Mouse (Mus musculus): Measurements from ENCODE around the gene Ccdc88a. TPM values are rescaled to one million over a fixed set of nuclear protein-coding genes. Genes with fewer than 3 reads are reported as not detected.
"Not testable (repeated sequence)": the region's sequence is repeated elsewhere in the genome, so short reads cannot be mapped to it uniquely, and the experiment has no call there.

Gene Ccdc88a
- polyA plus RNA-seq, 1 experiment from 2014 or later, result 45.3 TPM

GRCm38 (mm10) chr11:29538201-29538600 is 164.7 kb downstream of the Ccdc88a start:
- H3K9ac ChIP-seq (ENCODE audit: low read length), result no peak overlapping the region
- 97% methylated on average over 1 of the region's 1 CpGs for WGBS
- H3K4me3 ChIP-seq (ENCODE audit: low read depth, low read length), result no peak overlapping the region
- no peaks in the 10 kb centered on the region for H3K4me1 ChIP-seq (ENCODE audit: control insufficient read depth, insufficient read depth, low read length)
- H3K9me3 ChIP-seq (ENCODE audit: control insufficient read depth, low read length), result no peaks in the 10 kb centered on the region
- H3K4me2 ChIP-seq (ENCODE audit: low read depth), result no peak overlapping the region
- no peak for ATAC-seq (ENCODE audit: insufficient read depth, low FRiP score, low TSS enrichment)
- no peak for DNase-seq (ENCODE audit: low spot score)
- no peaks in the 10 kb centered on the region for H3K27me3 ChIP-seq (ENCODE audit: control insufficient read depth, insufficient read depth, low read length)
- no peaks in the 10 kb centered on the region; the same call in 1 of the 2 replicates for H3K36me3 ChIP-seq (ENCODE audit: control insufficient read depth, insufficient read depth, low read length)
- H3K27ac ChIP-seq (ENCODE audit: low read depth, low read length), result no peak overlapping the region

- H3K9ac ChIP-seq (ENCODE audit: low read length), result no peak overlapping the region
- no peaks in the 10 kb centered on the region for H3K27me3 ChIP-seq (ENCODE audit: control insufficient read depth, insufficient read depth, low read length)
- no peak overlapping the region for H3K4me3 ChIP-seq (ENCODE audit: low read depth, low read length)
- WGBS, result 91% methylated on average over 3 of the region's 3 CpGs
- H3K4me2 ChIP-seq (ENCODE audit: low read depth), result no peak overlapping the region
- DNase-seq (ENCODE audit: low spot score) (no peak), ATAC-seq (ENCODE audit: insufficient read depth, low FRiP score, low TSS enrichment) (no peak)
- no peak overlapping the region for H3K27ac ChIP-seq (ENCODE audit: low read depth, low read length)
- H3K4me1 ChIP-seq (ENCODE audit: control insufficient read depth, insufficient read depth, low read length), result no peaks in the 10 kb centered on the region
- no peaks in the 10 kb centered on the region for H3K9me3 ChIP-seq (ENCODE audit: control insufficient read depth, low read length)
- peaks cover 8% of the 10 kb centered on the region for H3K36me3 ChIP-seq (ENCODE audit: control insufficient read depth, insufficient read depth, low read length)
Observed at GRCm38 (mm10) chr11:29544225-29544945, 170.9 kb downstream of the Ccdc88a start.

- 92% methylated on average over 4 of the region's 4 CpGs for WGBS
- H3K4me3 ChIP-seq (ENCODE audit: low read depth, low read length); H3K4me2 ChIP-seq (ENCODE audit: low read depth); H3K9me3 ChIP-seq (ENCODE audit: control insufficient read depth, low read length); H3K4me1 ChIP-seq (ENCODE audit: control insufficient read depth, insufficient read depth, low read length); H3K27me3 ChIP-seq (ENCODE audit: control insufficient read depth, insufficient read depth, low read length); DNase-seq (ENCODE audit: low spot score); H3K27ac ChIP-seq (ENCODE audit: low read depth, low read length); H3K36me3 ChIP-seq (ENCODE audit: control insufficient read depth, insufficient read depth, low read length); ATAC-seq (ENCODE audit: insufficient read depth, low FRiP score, low TSS enrichment); H3K9ac ChIP-seq (ENCODE audit: low read length): not testable (repeated sequence)
Observed at GRCm38 (mm10) chr11:29545150-29545752, 171.8 kb downstream of the Ccdc88a start.

- not testable (repeated sequence) for ATAC-seq (ENCODE audit: insufficient read depth, low FRiP score, low TSS enrichment); H3K27ac ChIP-seq (ENCODE audit: low read depth, low read length); H3K27me3 ChIP-seq (ENCODE audit: control insufficient read depth, insufficient read depth, low read length); H3K9me3 ChIP-seq (ENCODE audit: control insufficient read depth, low read length); H3K36me3 ChIP-seq (ENCODE audit: control insufficient read depth, insufficient read depth, low read length); H3K4me1 ChIP-seq (ENCODE audit: control insufficient read depth, insufficient read depth, low read length); H3K4me3 ChIP-seq (ENCODE audit: low read depth, low read length); DNase-seq (ENCODE audit: low spot score); H3K9ac ChIP-seq (ENCODE audit: low read length)
- WGBS, result 97% methylated on average over 2 of the region's 2 CpGs
- H3K4me2 ChIP-seq (ENCODE audit: low read depth), result peak overlapping the region; percentile 48
Observed at GRCm38 (mm10) chr11:29546297-29546696, 172.8 kb downstream of the Ccdc88a start.

- ATAC-seq (ENCODE audit: insufficient read depth, low FRiP score, low TSS enrichment), result no peak
- no peaks in the 10 kb centered on the region for H3K4me1 ChIP-seq (ENCODE audit: control insufficient read depth, insufficient read depth, low read length)
- peak overlapping the region; percentile 48 for H3K4me2 ChIP-seq (ENCODE audit: low read depth)
- no peaks in the 10 kb centered on the region for H3K9me3 ChIP-seq (ENCODE audit: control insufficient read depth, low read length)
- WGBS, result 26% methylated on average over 2 of the region's 2 CpGs
- no peaks in the 10 kb centered on the region for H3K27me3 ChIP-seq (ENCODE audit: control insufficient read depth, insufficient read depth, low read length)
- peak overlapping the region; percentile 91 for H3K9ac ChIP-seq (ENCODE audit: low read length)
- peaks cover 8% of the 10 kb centered on the region for H3K36me3 ChIP-seq (ENCODE audit: control insufficient read depth, insufficient read depth, low read length)
- no peak overlapping the region for H3K27ac ChIP-seq (ENCODE audit: low read depth, low read length)
- no peak for DNase-seq (ENCODE audit: low spot score)
- H3K4me3 ChIP-seq (ENCODE audit: low read depth, low read length), result peak overlapping the region; percentile 79
Observed at GRCm38 (mm10) chr11:29546762-29547161, 173.3 kb downstream of the Ccdc88a start.

GRCm38 (mm10) chr11:29547249-29547751 is 173.8 kb downstream of the Ccdc88a start:
- DNase-seq (ENCODE audit: low spot score) (no peak), ATAC-seq (ENCODE audit: insufficient read depth, low FRiP score, low TSS enrichment) (no peak; the same call in none of the 2 replicates)
- WGBS, result under 1% methylated on average over 27 of the region's 27 CpGs

GRCm38 (mm10) chr11:29547752-29548503 is 174.5 kb downstream of the Ccdc88a start, which contains the start of the genes Clhc1 and Rps27a:
Clhc1 (plus strand) TSS chr11:29547950.
Rps27a (minus strand) TSS chr11:29548109.
- Histone ChIP-seq H3K9ac (ENCODE audit: low read length) (peak within 1 kb of the TSS; percentile 91), H3K9me3 (ENCODE audit: control insufficient read depth, low read length) (no peaks in the 10 kb centered on the region), H3K4me1 (ENCODE audit: control insufficient read depth, insufficient read depth, low read length) (no peaks in the 10 kb centered on the region), H3K4me2 (ENCODE audit: low read depth) (peak within 1 kb of the TSS; percentile 57), H3K36me3 (ENCODE audit: control insufficient read depth, insufficient read depth, low read length) (peaks cover 8% of the 10 kb centered on the region), H3K27me3 (ENCODE audit: control insufficient read depth, insufficient read depth, low read length) (no peaks in the 10 kb centered on the region), H3K4me3 (ENCODE audit: low read depth, low read length) (peak within 1 kb of the TSS; percentile 79), H3K27ac (ENCODE audit: low read depth, low read length) (peak within 1 kb of the TSS; percentile 54; the same call in 1 of the 2 replicates)
- WGBS, result under 1% methylated on average over 46 of the region's 46 CpGs
- DNase-seq (ENCODE audit: low spot score) (peak; percentile 94), ATAC-seq (ENCODE audit: insufficient read depth, low FRiP score, low TSS enrichment) (peak; percentile 96)

More at GRCm38 (mm10) chr11:29547249-29547751, 173.8 kb downstream of the Ccdc88a start:
- H3K27ac ChIP-seq (ENCODE audit: low read depth, low read length), result peak overlapping the region; percentile 54; the same call in 1 of the 2 replicates
- no peaks in the 10 kb centered on the region for H3K4me1 ChIP-seq (ENCODE audit: control insufficient read depth, insufficient read depth, low read length)
- H3K27me3 ChIP-seq (ENCODE audit: control insufficient read depth, insufficient read depth, low read length), result no peaks in the 10 kb centered on the region
- H3K9ac ChIP-seq (ENCODE audit: low read length), result peak overlapping the region; percentile 91
- H3K4me3 ChIP-seq (ENCODE audit: low read depth, low read length), result peak overlapping the region; percentile 79
- H3K9me3 ChIP-seq (ENCODE audit: control insufficient read depth, low read length), result no peaks in the 10 kb centered on the region
- peak overlapping the region; percentile 48 for H3K4me2 ChIP-seq (ENCODE audit: low read depth)
- peaks cover 8% of the 10 kb centered on the region for H3K36me3 ChIP-seq (ENCODE audit: control insufficient read depth, insufficient read depth, low read length)

Data from neural tube, embryonic 11.5 days (tissue).